Mouse (Mus musculus) testis, adult 2 months (tissue): Measurements from ENCODE around the gene Ctso.

Experiments
- CTCF ChIP-seq: fragments of 200-500 bp; IDR thresholded peaks from 2 replicates; pipeline ENCODE4 v1.5.1; 2012; ENCODE audit warnings: low read depth, mild to moderate bottlenecking, inconsistent platforms, low read length, moderate library complexity; ENCODE audit not compliant: control insufficient read depth, insufficient read depth, insufficient replicate concordance
- POLR2A ChIP-seq: fragments of 200-500 bp; IDR thresholded peaks from 2 replicates; pipeline ENCODE4 v1.6.1; 2012; ENCODE audit warnings: low read depth, mild to moderate bottlenecking, inconsistent platforms, low read length, moderate library complexity; ENCODE audit not compliant: control insufficient read depth

- TF ChIP-seq POLR2A (no peak), CTCF (no peak)
Observed at GRCm38 (mm10) chr3:81942341-81942740, 9.9 kb downstream of the Ctso start.
